Mouse (Mus musculus) frontal cortex, adult 2 months (tissue): ENCODE results near the gene Pygo2. TPM values are rescaled to one million over a fixed set of nuclear protein-coding genes. Genes with fewer than 3 reads are reported as not detected.
"Not testable (repeated sequence)": the region's sequence is repeated elsewhere in the genome, so short reads cannot be mapped to it uniquely, and the experiment has no call there.

Experiments
- DNase-seq, 2 experiments: peaks; one replicate each; pipeline ENCODE4 v3.0.0; 2022; ENCODE audit warnings: low spot score in 1 of 2; ENCODE audit errors: extremely low spot score in 1 of 2
- polyA plus RNA-seq: library from polyadenylated mRNA; depleted of rRNA; stranded (reverse); fragments of >200 nt; gene quantifications from 2 replicates; pipeline ENCODE4 v1.2.3, GENCODE M21; 2012

Gene Pygo2
- polyA plus RNA-seq, 1 experiment: 42.5 TPM

GRCm38 (mm10) chr3:89418861-89419250 lies 11.2 kb upstream of the Pygo2 start:
- no peak for DNase-seq

- no peak for DNase-seq
Measured at GRCm38 (mm10) chr3:89419571-89419970, 10.4 kb upstream of the Pygo2 start.

GRCm38 (mm10) chr3:89419981-89420380 lies 10.0 kb upstream of the Pygo2 start:
- no peak for DNase-seq

GRCm38 (mm10) chr3:89420421-89420820 lies 9.6 kb upstream of the Pygo2 start:
- DNase-seq: no peak

- peak; percentile 68 to 77 for DNase-seq
Measured at GRCm38 (mm10) chr3:89421002-89421774, 8.8 kb upstream of the Pygo2 start.

GRCm38 (mm10) chr3:89421810-89422473 lies 8.1 kb upstream of the Pygo2 start:
- no peak for DNase-seq

- no peak for DNase-seq
Measured at GRCm38 (mm10) chr3:89422556-89423205, 7.3 kb upstream of the Pygo2 start.

GRCm38 (mm10) chr3:89424416-89425140 lies 5.4 kb upstream of the Pygo2 start:
- DNase-seq: no peak

- no peak for DNase-seq
Measured at GRCm38 (mm10) chr3:89425141-89425525, 4.9 kb upstream of the Pygo2 start.

- DNase-seq: no peak
Measured at GRCm38 (mm10) chr3:89425876-89426275, 4.1 kb upstream of the Pygo2 start.

- DNase-seq: not testable (repeated sequence)
Measured at GRCm38 (mm10) chr3:89429021-89429420, 993 bp upstream of the Pygo2 start.

- DNase-seq: no peak
Measured at GRCm38 (mm10) chr3:89432606-89433005, 2.6 kb downstream of the Pygo2 start.

GRCm38 (mm10) chr3:89434532-89434931 lies 4.5 kb downstream of the Pygo2 start:
- no peak for DNase-seq

- no peak for DNase-seq
Measured at GRCm38 (mm10) chr3:89435041-89435440, 5.0 kb downstream of the Pygo2 start.

GRCm38 (mm10) chr3:89436176-89437113 lies 6.4 kb downstream of the Pygo2 start, which contains the start of gene Pbxip1:
Gene Pbxip1, plus strand, starts transcription at chr3:89436706.
- no peak for DNase-seq

- peak in 1 of 2 experiments; percentile 35 for DNase-seq
Measured at GRCm38 (mm10) chr3:89437269-89437668, 7.3 kb downstream of the Pygo2 start.

GRCm38 (mm10) chr3:89440691-89441090 lies 10.7 kb downstream of the Pygo2 start:
- DNase-seq: no peak

GRCm38 (mm10) chr3:89448720-89449537 lies 18.9 kb downstream of the Pygo2 start:
- DNase-seq: no peak

GRCm38 (mm10) chr3:89449541-89449940 lies 19.5 kb downstream of the Pygo2 start:
- DNase-seq: peak; percentile 53 to 83
